Comparison of ENCODE assay signal across 23 mouse cellular contexts in genomic region chr2:109923945-109924344, GRCm38 (mm10). TPM values are rescaled to one million over a fixed set of nuclear protein-coding genes. Genes with fewer than 3 reads are reported as not detected.
DNase-seq lines count a peak whose midpoint lies in the region; ATAC-seq lines count a peak whose summit lies in the region.
"Had no signal": no experiment of that assay in that cellular context is flagged by ENCODE, and none has a peak within 500 bp of the region (broad histone marks: within the 10 kb centered on the region; RNA-seq: fewer than 3 reads in every experiment).

No protein-coding gene starts in this region.

- DNase-seq in intestine, embryonic 14.5 days (ENCODE audit: low spot score), result no peak
- peak; percentile 26 for DNase-seq in adipocyte (ENCODE audit: low spot score)
- DNase-seq in gonadal fat pad, adult 2 months (ENCODE audit: low read depth), result peak; percentile 90
- DNase-seq in kidney, postnatal 4 days, result no peak
- DNase-seq: adrenal gland, adult 2 months; adrenal gland, postnatal 10 days; adrenal gland, postnatal 25 days; cerebellum, adult 11 months; cerebellum, adult 18-20 months; cerebellum, adult 8-10 months; cerebellum, adult 9-11 months; cerebellum, postnatal 14 days; cerebellum, postnatal 36 days; embryo, embryonic 11 days; forebrain, postnatal 0 days had no signal

- H3K4me1 ChIP-seq in intestine, embryonic 14.5 days (replicated peaks; ENCODE audit: control insufficient read depth, insufficient read depth, low read length), result peaks cover 31% of the 10 kb centered on the region
- H3K4me1 ChIP-seq in intestine, embryonic 15.5 days (replicated peaks), result peaks cover 22% of the 10 kb centered on the region

- H3K27me3 ChIP-seq in intestine, embryonic 14.5 days (replicated peaks; ENCODE audit: control insufficient read depth, insufficient read depth, low read length), result no peaks in the 10 kb centered on the region
- no peaks in the 10 kb centered on the region for H3K27me3 ChIP-seq in intestine, embryonic 15.5 days (replicated peaks)
- H3K27me3 ChIP-seq: embryonic facial prominence, embryonic 13.5 days; embryonic facial prominence, embryonic 15.5 days had no signal

- WGBS in intestine, embryonic 14.5 days, result 96% methylated on average over 3 of the region's 3 CpGs
- 82% methylated on average over 3 of the region's 3 CpGs for WGBS in intestine, embryonic 15.5 days

- peak overlapping the region; percentile 31 for H3K4me2 ChIP-seq in intestine, embryonic 14.5 days (ENCODE audit: low read length)
- H3K4me2 ChIP-seq in intestine, embryonic 15.5 days (replicated peaks), result no peak overlapping the region
- H3K4me2 ChIP-seq: embryonic facial prominence, embryonic 13.5 days; forebrain, embryonic 13.5 days; forebrain, embryonic 15.5 days had no signal

- peaks cover 5% of the 10 kb centered on the region for H3K36me3 ChIP-seq in intestine, embryonic 14.5 days (ENCODE audit: control insufficient read depth, insufficient read depth, low read length)
- H3K36me3 ChIP-seq in intestine, embryonic 15.5 days, result 0 out of 2 replicates have a peak, but pooled peaks cover 3% of the 10 kb centered on the region
- H3K36me3 ChIP-seq: forebrain, embryonic 15.5 days had no signal

- no peak for ATAC-seq in intestine, embryonic 14.5 days (replicated peaks; ENCODE audit: low FRiP score, low TSS enrichment, low read depth)
- no peak for ATAC-seq in intestine, embryonic 15.5 days
- no peak for ATAC-seq in megakaryocyte-erythroid progenitor cell, adult 5-6 weeks (replicated peaks; ENCODE audit: low FRiP score, low TSS enrichment, poor library complexity, severe bottlenecking)
- ATAC-seq: activated CD4-positive, CD25-positive, alpha-beta regulatory T cell, adult 4 months; forebrain, embryonic 13.5 days; forebrain, embryonic 15.5 days; forebrain, postnatal 0 days had no signal

- H3K9ac ChIP-seq in intestine, embryonic 14.5 days (ENCODE audit: low read length), result no peak overlapping the region
- no peak overlapping the region for H3K9ac ChIP-seq in intestine, embryonic 15.5 days
- H3K9ac ChIP-seq: embryonic facial prominence, embryonic 13.5 days; embryonic facial prominence, embryonic 15.5 days; forebrain, embryonic 13.5 days; forebrain, embryonic 15.5 days; forebrain, postnatal 0 days had no signal

- H3K4me3 ChIP-seq in intestine, embryonic 14.5 days (ENCODE audit: low read depth, low read length), result no peak overlapping the region
- H3K4me3 ChIP-seq in intestine, embryonic 15.5 days (replicated peaks), result no peak overlapping the region
- H3K4me3 ChIP-seq: embryonic facial prominence, embryonic 13.5 days; embryonic facial prominence, embryonic 15.5 days; erythroblast, embryonic 14.5 days; forebrain, embryonic 13.5 days; forebrain, embryonic 15.5 days had no signal

- H3K9me3 ChIP-seq in intestine, embryonic 14.5 days (ENCODE audit: control insufficient read depth, low read length), result no peaks in the 10 kb centered on the region
- no peaks in the 10 kb centered on the region for H3K9me3 ChIP-seq in intestine, embryonic 15.5 days
- H3K9me3 ChIP-seq: embryonic facial prominence, embryonic 13.5 days; embryonic facial prominence, embryonic 15.5 days; forebrain, embryonic 13.5 days; forebrain, embryonic 15.5 days had no signal

- no peak overlapping the region for H3K27ac ChIP-seq in intestine, embryonic 14.5 days (ENCODE audit: low read depth)
- H3K27ac ChIP-seq in intestine, embryonic 15.5 days, result no peak overlapping the region
- H3K27ac ChIP-seq: embryonic facial prominence, embryonic 13.5 days; embryonic facial prominence, embryonic 15.5 days; forebrain, embryonic 13.5 days; forebrain, embryonic 15.5 days had no signal

RNA-seq across cellular contexts. Expression of gene Lgr4, which starts 6.5 kb away (rescaled TPM):
- polyA plus RNA-seq in intestine, embryonic 14.5 days (2014; fragmentation: Nextera tagmentation; extraction: Ambion mirVana), result 47.3 and 48.8 TPM in 2 replicates
- 27.6 and 29.4 TPM in 2 replicates for polyA plus RNA-seq in intestine, embryonic 15.5 days (2015; fragmentation: Nextera tagmentation; extraction: Ambion mirVana)
- 31.5 and 46.4 TPM in 2 replicates for polyA plus RNA-seq in gonadal fat pad, adult 2 months (2012; rRNA removed)
- 0.67 and 1.4 TPM in 2 replicates for total RNA-seq in megakaryocyte-erythroid progenitor cell, adult 5-6 weeks (2014; fragmentation: Nextera tagmentation)
- 1.3 and 1.6 TPM in 2 replicates for total RNA-seq in megakaryocyte-erythroid progenitor cell, adult 5-6 weeks (2017)

RNA-seq across cellular contexts. Expression of gene Lin7c, which starts 33.3 kb away (rescaled TPM):
- polyA plus RNA-seq in intestine, embryonic 14.5 days (2014; fragmentation: Nextera tagmentation; extraction: Ambion mirVana), result 69.2 and 76.2 TPM in 2 replicates
- 64.3 and 72.0 TPM in 2 replicates for polyA plus RNA-seq in intestine, embryonic 15.5 days (2015; fragmentation: Nextera tagmentation; extraction: Ambion mirVana)
- 8.8 and 11.9 TPM in 2 replicates for polyA plus RNA-seq in gonadal fat pad, adult 2 months (2012; rRNA removed)
- 31.5 and 32.5 TPM in 2 replicates for total RNA-seq in megakaryocyte-erythroid progenitor cell, adult 5-6 weeks (2014; fragmentation: Nextera tagmentation)
- total RNA-seq in megakaryocyte-erythroid progenitor cell, adult 5-6 weeks (2017), result 78.9 and 133 TPM in 2 replicates

Comparison
In these comparisons a context has a peak if more than half of its experiments do, and no peak if none do; other contexts are left out.
1. DNase-seq: peak in adipocyte (single experiment) and gonadal fat pad, adult 2 months (single experiment); none in intestine, embryonic 14.5 days (single experiment) and kidney, postnatal 4 days (0 of 2).